Mouse (Mus musculus): ENCODE data around the gene Fam187b. TPM values are rescaled to one million over a fixed set of nuclear protein-coding genes. Genes with fewer than 3 reads are reported as not detected.

The Fam187b gene
- polyA plus RNA-seq, 1 experiment from 2014 or later, result 0.63 TPM

- H3K9me3 ChIP-seq (ENCODE audit: control insufficient read depth, low read length), result no peaks in the 10 kb centered on the region
- H3K27me3 ChIP-seq (replicated peaks; ENCODE audit: control insufficient read depth, insufficient read depth, low read length), result peaks cover 12% of the 10 kb centered on the region
- 91% methylated on average over 8 of the region's 8 CpGs for WGBS
- H3K4me2 ChIP-seq (ENCODE audit: low read length), result no peak overlapping the region
- no peak overlapping the region for H3K4me3 ChIP-seq (ENCODE audit: low read length)
- H3K36me3 ChIP-seq (ENCODE audit: control insufficient read depth, insufficient read depth, low read length), result no peaks in the 10 kb centered on the region
- peaks cover 5% of the 10 kb centered on the region; the same call in 1 of the 2 replicates for H3K4me1 ChIP-seq (ENCODE audit: control insufficient read depth, insufficient read depth, low read depth, low read length)
- H3K9ac ChIP-seq (ENCODE audit: low read depth, low read length), result no peak overlapping the region
- no peak for ATAC-seq
- H3K27ac ChIP-seq (ENCODE audit: low read depth, low read length), result no peak overlapping the region
These were observed 5.0 kb upstream of the Fam187b start for GRCm38 (mm10) chr7:30968611-30969010.

GRCm38 (mm10) chr7:30969174-30969573 lies 4.4 kb upstream of the Fam187b start:
- 88% methylated on average over 4 of the region's 4 CpGs for WGBS
- ATAC-seq, result no peak; the same call in 1 of the 2 replicates

DNA sequence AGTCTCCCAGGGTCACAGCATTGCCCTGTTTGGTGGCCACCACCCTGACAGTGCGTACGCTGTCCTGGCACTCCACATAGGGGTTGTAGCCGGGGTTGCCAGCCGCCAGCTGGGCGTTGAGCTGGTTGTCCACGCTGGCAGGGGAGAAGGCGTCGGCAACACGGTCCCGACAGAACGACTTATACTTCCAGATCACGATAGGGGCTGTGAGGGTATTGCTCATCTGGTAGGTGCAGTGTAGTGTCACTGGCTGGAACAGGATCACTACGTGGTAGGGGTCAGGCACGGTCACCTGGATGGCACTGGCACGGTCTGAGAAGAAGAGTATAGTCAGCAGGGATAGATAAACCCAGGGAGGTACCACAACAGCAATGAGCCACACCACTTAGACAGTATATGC lies 1.7 kb upstream of the Fam187b start:
- no peak overlapping the region for H3K4me3 ChIP-seq (ENCODE audit: low read length)
- no peak for ATAC-seq
- peak overlapping the region; percentile 7; the same call in 1 of the 2 replicates for H3K4me2 ChIP-seq (ENCODE audit: low read length)
- 91% methylated on average over 15 of the region's 15 CpGs for whole genome bisulfite sequencing
- H3K27ac ChIP-seq (ENCODE audit: low read depth, low read length), result no peak overlapping the region
- H3K9me3 ChIP-seq (ENCODE audit: control insufficient read depth, low read length), result no peaks in the 10 kb centered on the region
- peaks cover 13% of the 10 kb centered on the region for H3K27me3 ChIP-seq (replicated peaks; ENCODE audit: control insufficient read depth, insufficient read depth, low read length)
- H3K4me1 ChIP-seq (ENCODE audit: control insufficient read depth, insufficient read depth, low read depth, low read length), result peaks cover 6% of the 10 kb centered on the region; the same call in 1 of the 2 replicates
- no peaks in the 10 kb centered on the region for H3K36me3 ChIP-seq (ENCODE audit: control insufficient read depth, insufficient read depth, low read length)
- H3K9ac ChIP-seq (ENCODE audit: low read depth, low read length), result no peak overlapping the region

More at GRCm38 (mm10) chr7:30969174-30969573, 4.4 kb upstream of the Fam187b start:
- peaks cover 6% of the 10 kb centered on the region; the same call in 1 of the 2 replicates for H3K4me1 ChIP-seq (ENCODE audit: control insufficient read depth, insufficient read depth, low read depth, low read length)
- peaks cover 13% of the 10 kb centered on the region for H3K27me3 ChIP-seq (replicated peaks; ENCODE audit: control insufficient read depth, insufficient read depth, low read length)
- no peak overlapping the region for H3K9ac ChIP-seq (ENCODE audit: low read depth, low read length)
- H3K4me2 ChIP-seq (ENCODE audit: low read length), result no peak overlapping the region
- H3K27ac ChIP-seq (ENCODE audit: low read depth, low read length), result no peak overlapping the region
- no peak overlapping the region for H3K4me3 ChIP-seq (ENCODE audit: low read length)
- H3K9me3 ChIP-seq (ENCODE audit: control insufficient read depth, low read length), result no peaks in the 10 kb centered on the region
- H3K36me3 ChIP-seq (ENCODE audit: control insufficient read depth, insufficient read depth, low read length), result no peaks in the 10 kb centered on the region

GRCm38 (mm10) chr7:30972426-30973250 lies 952 bp upstream of the Fam187b start:
- 4% methylated on average over 41 of the region's 41 CpGs for WGBS
- peak overlapping the region; percentile 9; the same call in 1 of the 2 replicates for H3K27ac ChIP-seq (ENCODE audit: low read depth, low read length)

DNA sequence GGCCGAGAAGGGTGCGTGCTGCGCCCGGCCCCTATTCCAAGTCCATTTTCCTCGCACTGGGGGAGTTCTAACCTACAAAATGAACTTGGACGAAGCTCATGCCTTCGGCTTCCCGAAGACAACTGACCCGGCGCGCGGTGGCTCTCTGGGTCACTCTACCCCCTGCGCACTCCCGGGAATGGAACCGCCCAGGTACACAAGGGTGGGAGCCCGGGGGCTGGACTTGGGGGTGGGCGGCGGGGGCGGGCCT lies 414 bp upstream of the Fam187b start, which contains the start of gene Lsr:
Gene Lsr, minus strand, starts transcription at position 214 of the 250 bp plus-strand sequence.
- peak; percentile 61; the same call in 1 of the 2 replicates for ATAC-seq
- peak within 1 kb of the TSS; percentile 9; the same call in 1 of the 2 replicates for H3K27ac ChIP-seq (ENCODE audit: low read depth, low read length)

More at GRCm38 (mm10) chr7:30972426-30973250, 952 bp upstream of the Fam187b start:
- Histone ChIP-seq H3K36me3 (ENCODE audit: control insufficient read depth, insufficient read depth, low read length) (no peaks in the 10 kb centered on the region), H3K9me3 (ENCODE audit: control insufficient read depth, low read length) (no peaks in the 10 kb centered on the region), H3K9ac (ENCODE audit: low read depth, low read length) (peak overlapping the region; percentile 36; the same call in 1 of the 2 replicates), H3K4me1 (ENCODE audit: control insufficient read depth, insufficient read depth, low read depth, low read length) (peaks cover 6% of the 10 kb centered on the region; the same call in 1 of the 2 replicates), H3K27me3 (replicated peaks; ENCODE audit: control insufficient read depth, insufficient read depth, low read length) (peaks cover 13% of the 10 kb centered on the region), H3K4me2 (ENCODE audit: low read length) (peak overlapping the region; percentile 57), H3K4me3 (ENCODE audit: low read length) (peak overlapping the region; percentile 35)
- ATAC-seq, result peak; percentile 31; the same call in 1 of the 2 replicates

DNA sequence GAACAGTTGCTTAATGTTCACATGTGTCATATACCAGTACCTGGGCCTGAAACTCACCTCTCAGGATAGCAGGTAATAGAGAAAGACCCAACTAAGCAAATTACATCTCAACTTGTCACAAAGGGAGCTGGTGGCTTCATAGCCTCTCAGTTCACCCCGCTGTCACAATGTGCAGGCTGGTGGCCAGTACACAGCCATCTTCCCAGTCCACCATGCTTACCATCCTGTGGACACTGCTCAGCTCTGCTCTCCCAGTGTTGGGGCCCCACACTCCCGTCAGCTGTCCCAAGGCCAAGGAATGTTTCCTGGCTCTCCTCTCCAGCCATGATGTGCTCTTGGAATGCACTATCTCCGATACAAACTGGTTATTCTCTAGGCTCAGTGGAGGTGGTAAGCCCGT lies 8.1 kb downstream of the Fam187b start:
- H3K36me3 ChIP-seq (ENCODE audit: control insufficient read depth, insufficient read depth, low read length), result no peaks in the 10 kb centered on the region
- no peaks in the 10 kb centered on the region for H3K9me3 ChIP-seq (ENCODE audit: control insufficient read depth, low read length)
- no peak overlapping the region for H3K27ac ChIP-seq (ENCODE audit: low read depth, low read length)
- no peaks in the 10 kb centered on the region for H3K27me3 ChIP-seq (replicated peaks; ENCODE audit: control insufficient read depth, insufficient read depth, low read length)
- no peaks in the 10 kb centered on the region for H3K4me1 ChIP-seq (ENCODE audit: control insufficient read depth, insufficient read depth, low read depth, low read length)
- no peak overlapping the region for H3K4me3 ChIP-seq (ENCODE audit: low read length)
- no peak for ATAC-seq
- WGBS, result 90% methylated on average over 4 of the region's 4 CpGs
- no peak overlapping the region for H3K9ac ChIP-seq (ENCODE audit: low read depth, low read length)
- no peak overlapping the region for H3K4me2 ChIP-seq (ENCODE audit: low read length)

More for the DNA sequence above, 414 bp upstream of the Fam187b start, which contains the start of gene Lsr:
- H3K4me3 ChIP-seq (ENCODE audit: low read length), result peak within 1 kb of the TSS; percentile 35
- H3K27me3 ChIP-seq (replicated peaks; ENCODE audit: control insufficient read depth, insufficient read depth, low read length), result peaks cover 13% of the 10 kb centered on the region
- peak within 1 kb of the TSS; percentile 36; the same call in 1 of the 2 replicates for H3K9ac ChIP-seq (ENCODE audit: low read depth, low read length)
- no peaks in the 10 kb centered on the region for H3K36me3 ChIP-seq (ENCODE audit: control insufficient read depth, insufficient read depth, low read length)
- peak within 1 kb of the TSS; percentile 57 for H3K4me2 ChIP-seq (ENCODE audit: low read length)
- no peaks in the 10 kb centered on the region for H3K9me3 ChIP-seq (ENCODE audit: control insufficient read depth, low read length)
- H3K4me1 ChIP-seq (ENCODE audit: control insufficient read depth, insufficient read depth, low read depth, low read length), result peaks cover 6% of the 10 kb centered on the region; the same call in 1 of the 2 replicates
- WGBS, result under 1% methylated on average over 19 of the region's 19 CpGs

DNA sequence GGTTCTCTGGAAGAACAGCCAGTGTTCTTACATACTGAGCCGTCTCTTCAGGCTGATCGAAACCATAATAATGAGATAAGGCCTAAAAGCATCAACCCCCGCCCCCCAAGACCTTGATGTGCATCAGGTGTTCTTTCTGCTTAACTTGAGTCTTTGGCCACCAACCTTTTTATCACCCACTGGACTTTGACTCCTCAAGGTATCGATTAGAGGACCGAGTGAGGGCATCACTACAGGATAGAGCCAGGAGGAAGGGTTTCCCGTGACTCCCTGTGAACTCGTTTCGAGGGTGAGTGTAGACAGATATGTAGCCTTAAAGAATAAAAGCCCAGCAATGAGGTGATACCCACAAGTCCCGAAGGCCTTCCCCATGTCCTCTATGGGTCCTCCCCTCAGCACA lies 11.8 kb downstream of the Fam187b start:
- H3K9ac ChIP-seq (ENCODE audit: low read depth, low read length), result no peak overlapping the region
- no peak overlapping the region for H3K4me3 ChIP-seq (ENCODE audit: low read length)
- whole genome bisulfite sequencing, result 82% methylated on average over 9 of the region's 9 CpGs

GRCm38 (mm10) chr7:30988519-30989162 lies 15.1 kb downstream of the Fam187b start:
- Histone ChIP-seq H3K9ac (ENCODE audit: low read depth, low read length) (no peak overlapping the region), H3K4me2 (ENCODE audit: low read length) (no peak overlapping the region), H3K4me3 (ENCODE audit: low read length) (no peak overlapping the region), H3K27ac (ENCODE audit: low read depth, low read length) (no peak overlapping the region), H3K9me3 (ENCODE audit: control insufficient read depth, low read length) (no peaks in the 10 kb centered on the region), H3K36me3 (ENCODE audit: control insufficient read depth, insufficient read depth, low read length) (no peaks in the 10 kb centered on the region), H3K4me1 (ENCODE audit: control insufficient read depth, insufficient read depth, low read depth, low read length) (no peaks in the 10 kb centered on the region), H3K27me3 (replicated peaks; ENCODE audit: control insufficient read depth, insufficient read depth, low read length) (no peaks in the 10 kb centered on the region)
- WGBS, result 80% methylated on average over 4 of the region's 4 CpGs
- no peak for ATAC-seq

More for the DNA sequence above, 11.8 kb downstream of the Fam187b start:
- Histone ChIP-seq H3K36me3 (ENCODE audit: control insufficient read depth, insufficient read depth, low read length) (no peaks in the 10 kb centered on the region), H3K27me3 (replicated peaks; ENCODE audit: control insufficient read depth, insufficient read depth, low read length) (no peaks in the 10 kb centered on the region), H3K4me1 (ENCODE audit: control insufficient read depth, insufficient read depth, low read depth, low read length) (no peaks in the 10 kb centered on the region), H3K27ac (ENCODE audit: low read depth, low read length) (no peak overlapping the region), H3K9me3 (ENCODE audit: control insufficient read depth, low read length) (no peaks in the 10 kb centered on the region), H3K4me2 (ENCODE audit: low read length) (no peak overlapping the region)
- ATAC-seq, result no peak

GRCm38 (mm10) chr7:30992148-30992547 lies 18.6 kb downstream of the Fam187b start:
- Histone ChIP-seq H3K4me1 (ENCODE audit: control insufficient read depth, insufficient read depth, low read depth, low read length) (no peaks in the 10 kb centered on the region), H3K9me3 (ENCODE audit: control insufficient read depth, low read length) (no peaks in the 10 kb centered on the region; the same call in 1 of the 2 replicates), H3K27ac (ENCODE audit: low read depth, low read length) (no peak overlapping the region), H3K27me3 (replicated peaks; ENCODE audit: control insufficient read depth, insufficient read depth, low read length) (no peaks in the 10 kb centered on the region), H3K9ac (ENCODE audit: low read depth, low read length) (no peak overlapping the region), H3K36me3 (ENCODE audit: control insufficient read depth, insufficient read depth, low read length) (no peaks in the 10 kb centered on the region), H3K4me3 (ENCODE audit: low read length) (no peak overlapping the region), H3K4me2 (ENCODE audit: low read length) (no peak overlapping the region)
- 82% methylated on average over 5 of the region's 5 CpGs for WGBS
- no peak for ATAC-seq
